Mouse (Mus musculus) limb, embryonic 13.5 days (tissue): ENCODE data around the gene Plekhg3. TPM values are rescaled to one million over a fixed set of nuclear protein-coding genes. Genes with fewer than 3 reads are reported as not detected.

Source experiments
- ATAC-seq: fragments of 200-750 bp; cut with Nextera tagmentation; 2 replicates; pipeline ENCODE4 v1.8.0; 2017; ENCODE audit warnings: low read depth, moderate number of reproducible peaks, moderate TSS enrichment; ENCODE audit not compliant: low FRiP score
- H3K27ac ChIP-seq: fragments of 300-500 bp; sonication (generic); 2 replicates; pipeline ENCODE4 v1.5.1; 2015; ENCODE audit warnings: inconsistent platforms, mild to moderate bottlenecking, moderate library complexity
- H3K27me3 ChIP-seq: fragments of 300-500 bp; sonication (generic); 2 replicates; pipeline ENCODE4 v1.6.1; 2015; ENCODE audit warnings: mild to moderate bottlenecking, inconsistent platforms
- H3K36me3 ChIP-seq: fragments of 300-500 bp; sonication (generic); 2 replicates; pipeline ENCODE4 v1.6.1; 2015; ENCODE audit warnings: inconsistent platforms, mild to moderate bottlenecking, moderate library complexity
- H3K4me1 ChIP-seq: fragments of 300-500 bp; sonication (generic); 2 replicates; pipeline ENCODE4 v1.6.1; 2015; ENCODE audit warnings: inconsistent platforms
- H3K4me2 ChIP-seq: fragments of 300-500 bp; sonication (generic); replicated peaks from 2 replicates; pipeline ENCODE4 v1.6.1; 2015; ENCODE audit warnings: inconsistent platforms, mild to moderate bottlenecking, moderate library complexity
- H3K4me3 ChIP-seq: fragments of 300-500 bp; sonication (generic); 2 replicates; pipeline ENCODE4 v1.5.1; 2015; ENCODE audit warnings: moderate library complexity, mild to moderate bottlenecking, inconsistent platforms
- H3K9ac ChIP-seq: fragments of 300-500 bp; sonication (generic); 2 replicates; pipeline ENCODE4 v1.6.1; 2015; ENCODE audit warnings: mild to moderate bottlenecking, inconsistent platforms
- H3K9me3 ChIP-seq: fragments of 300-500 bp; sonication (generic); 2 replicates; pipeline ENCODE4 v1.6.1; 2016; ENCODE audit warnings: inconsistent platforms
- WGBS: fragments of 180-500 bp; shearing (Covaris S2); methylation state at CpG from one replicate; pipeline ENCODE4 v1.1.7; 2015; 5-methylcytosine and 5-hydroxymethylcytosine counted together
- polyA plus RNA-seq: library from polyadenylated mRNA; unstranded; fragments of >200 nt; fragmentation: Nextera tagmentation; extraction: Ambion mirVana; gene quantifications from 2 replicates; pipeline ENCODE4 v1.2.1, GENCODE M21; 2015

The Plekhg3 gene
- polyA plus RNA-seq, 1 experiment from 2014 or later, result 7.2 TPM

- H3K9me3 ChIP-seq, result no peaks in the 10 kb centered on the region
- no peaks in the 10 kb centered on the region for H3K36me3 ChIP-seq
- H3K27me3 ChIP-seq, result peaks cover 26% of the 10 kb centered on the region
- H3K4me3 ChIP-seq, result peak overlapping the region; percentile 75
- H3K4me2 ChIP-seq, result peak overlapping the region; percentile 96
- no peak for ATAC-seq
- H3K27ac ChIP-seq, result no peak overlapping the region
- peak overlapping the region; percentile 84; the same call in 1 of the 2 replicates for H3K9ac ChIP-seq
- H3K4me1 ChIP-seq, result peaks cover 46% of the 10 kb centered on the region
- 2% methylated on average over 19 of the region's 19 CpGs for WGBS
Measured at GRCm38 (mm10) chr12:76531986-76532925, 1.6 kb downstream of the Plekhg3 start.

GRCm38 (mm10) chr12:76532926-76533376 lies 2.3 kb downstream of the Plekhg3 start:
- peaks cover 43% of the 10 kb centered on the region for H3K4me1 ChIP-seq
- H3K36me3 ChIP-seq, result 0 out of 2 replicates have a peak, but pooled peaks cover under 1% of the 10 kb centered on the region
- H3K27me3 ChIP-seq, result peaks cover 26% of the 10 kb centered on the region
- peak overlapping the region; percentile 96 for H3K4me2 ChIP-seq
- 1% methylated on average over 31 of the region's 31 CpGs for WGBS
- ATAC-seq, result peak; percentile 13; the same call in 1 of the 2 replicates
- H3K9me3 ChIP-seq, result no peaks in the 10 kb centered on the region
- H3K4me3 ChIP-seq, result peak overlapping the region; percentile 75
- H3K27ac ChIP-seq, result no peak overlapping the region
- peak overlapping the region; percentile 84 for H3K9ac ChIP-seq

- WGBS, result under 1% methylated on average over 73 of the region's 74 CpGs
- peaks cover 43% of the 10 kb centered on the region for H3K4me1 ChIP-seq
Measured at GRCm38 (mm10) chr12:76533377-76534222, 2.9 kb downstream of the Plekhg3 start.

GRCm38 (mm10) chr12:76534233-76534632 lies 3.5 kb downstream of the Plekhg3 start:
- peak overlapping the region; percentile 44; the same call in 1 of the 2 replicates for H3K27ac ChIP-seq
- peak overlapping the region; percentile 96 for H3K4me2 ChIP-seq
- H3K9me3 ChIP-seq, result no peaks in the 10 kb centered on the region
- peaks cover 26% of the 10 kb centered on the region for H3K27me3 ChIP-seq
- peak overlapping the region; percentile 75 for H3K4me3 ChIP-seq
- H3K4me1 ChIP-seq, result peaks cover 43% of the 10 kb centered on the region
- H3K36me3 ChIP-seq, result 0 out of 2 replicates have a peak, but pooled peaks cover 5% of the 10 kb centered on the region
- under 1% methylated on average over 11 of the region's 11 CpGs for WGBS
- H3K9ac ChIP-seq, result peak overlapping the region; percentile 84
- no peak for ATAC-seq

More at GRCm38 (mm10) chr12:76533377-76534222, 2.9 kb downstream of the Plekhg3 start:
- peak; percentile 83 for ATAC-seq
- Histone ChIP-seq H3K27me3 (peaks cover 26% of the 10 kb centered on the region), H3K4me3 (peak overlapping the region; percentile 75), H3K9ac (peak overlapping the region; percentile 84), H3K27ac (peak overlapping the region; percentile 44), H3K9me3 (no peaks in the 10 kb centered on the region), H3K4me2 (peak overlapping the region; percentile 96), H3K36me3 (0 out of 2 replicates have a peak, but pooled peaks cover 5% of the 10 kb centered on the region)

- H3K4me2 ChIP-seq, result peak overlapping the region; percentile 96
- H3K36me3 ChIP-seq, result peaks cover 5% of the 10 kb centered on the region; the same call in 1 of the 2 replicates
- WGBS, result 13% methylated on average over 9 of the region's 9 CpGs
- H3K4me3 ChIP-seq, result peak overlapping the region; percentile 75
- H3K27me3 ChIP-seq, result peaks cover 26% of the 10 kb centered on the region
- H3K27ac ChIP-seq, result no peak overlapping the region
- H3K9ac ChIP-seq, result peak overlapping the region; percentile 84
- ATAC-seq, result no peak
- peaks cover 43% of the 10 kb centered on the region for H3K4me1 ChIP-seq
- no peaks in the 10 kb centered on the region for H3K9me3 ChIP-seq
Measured at GRCm38 (mm10) chr12:76534641-76535283, 4.1 kb downstream of the Plekhg3 start.

GRCm38 (mm10) chr12:76535471-76535900 lies 4.8 kb downstream of the Plekhg3 start:
- Histone ChIP-seq H3K4me2 (peak overlapping the region; percentile 96), H3K4me1 (peaks cover 43% of the 10 kb centered on the region), H3K36me3 (peaks cover 5% of the 10 kb centered on the region; the same call in 1 of the 2 replicates), H3K9ac (0 out of 2 replicates have a peak overlapping the region, but pooled peaks have one; percentile 46), H3K4me3 (peak overlapping the region; percentile 75), H3K27me3 (peaks cover 26% of the 10 kb centered on the region), H3K9me3 (no peaks in the 10 kb centered on the region), H3K27ac (no peak overlapping the region)
- WGBS, result 33% methylated on average over 9 of the region's 9 CpGs
- no peak for ATAC-seq

- Histone ChIP-seq H3K27me3 (peaks cover 16% of the 10 kb centered on the region), H3K27ac (no peak overlapping the region)
- WGBS, result 87% methylated on average over 8 of the region's 8 CpGs
Measured at GRCm38 (mm10) chr12:76536591-76537153, 6.0 kb downstream of the Plekhg3 start.

GRCm38 (mm10) chr12:76537434-76537833 lies 6.7 kb downstream of the Plekhg3 start:
- peaks cover 5% of the 10 kb centered on the region; the same call in 1 of the 2 replicates for H3K36me3 ChIP-seq
- no peak overlapping the region for H3K27ac ChIP-seq
- no peak overlapping the region for H3K4me2 ChIP-seq
- WGBS, result 82% methylated on average over 8 of the region's 8 CpGs
- no peak for ATAC-seq
- H3K9me3 ChIP-seq, result no peaks in the 10 kb centered on the region
- H3K4me3 ChIP-seq, result no peak overlapping the region
- H3K9ac ChIP-seq, result no peak overlapping the region
- H3K27me3 ChIP-seq, result peaks cover 8% of the 10 kb centered on the region
- H3K4me1 ChIP-seq, result peaks cover 42% of the 10 kb centered on the region

More at GRCm38 (mm10) chr12:76536591-76537153, 6.0 kb downstream of the Plekhg3 start:
- Histone ChIP-seq H3K9ac (no peak overlapping the region), H3K4me3 (no peak overlapping the region), H3K9me3 (no peaks in the 10 kb centered on the region), H3K36me3 (peaks cover 5% of the 10 kb centered on the region; the same call in 1 of the 2 replicates), H3K4me1 (peaks cover 46% of the 10 kb centered on the region), H3K4me2 (0 out of 2 replicates have a peak overlapping the region, but pooled peaks have one; percentile 3)
- ATAC-seq, result no peak

GRCm38 (mm10) chr12:76540169-76540568 lies 9.5 kb downstream of the Plekhg3 start:
- Histone ChIP-seq H3K4me1 (peaks cover 24% of the 10 kb centered on the region), H3K9ac (no peak overlapping the region), H3K27me3 (peaks cover 4% of the 10 kb centered on the region; the same call in 1 of the 2 replicates), H3K4me3 (no peak overlapping the region), H3K4me2 (no peak overlapping the region), H3K36me3 (peaks cover 5% of the 10 kb centered on the region; the same call in 1 of the 2 replicates), H3K9me3 (no peaks in the 10 kb centered on the region), H3K27ac (no peak overlapping the region)
- ATAC-seq, result no peak
- WGBS, result 94% methylated on average over 3 of the region's 3 CpGs

GRCm38 (mm10) chr12:76540701-76541221 lies 10.1 kb downstream of the Plekhg3 start:
- Histone ChIP-seq H3K27me3 (no peaks in the 10 kb centered on the region), H3K36me3 (peaks cover 5% of the 10 kb centered on the region; the same call in 1 of the 2 replicates), H3K4me1 (peaks cover 24% of the 10 kb centered on the region), H3K9me3 (no peaks in the 10 kb centered on the region), H3K4me3 (no peak overlapping the region), H3K27ac (no peak overlapping the region), H3K9ac (no peak overlapping the region), H3K4me2 (no peak overlapping the region)
- no peak for ATAC-seq
- 83% methylated on average over 10 of the region's 10 CpGs for WGBS
